Mouse (Mus musculus) embryonic facial prominence, embryonic 14.5 days (tissue): ENCODE results near the gene Cux1. TPM values are rescaled to one million over a fixed set of nuclear protein-coding genes. Genes with fewer than 3 reads are reported as not detected.

Experiments
- ATAC-seq: fragments of 200-750 bp; cut with Nextera tagmentation; 2 replicates; pipeline ENCODE4 v1.8.0; 2017; ENCODE audit warnings: low read depth, moderate number of reproducible peaks, moderate TSS enrichment
- DNase-seq: peaks from one replicate; pipeline ENCODE4 v3.0.0-alpha.2; 2015; ENCODE audit warnings: low spot score
- H3K27ac ChIP-seq: fragments of 300-500 bp; sonication (generic); replicated peaks from 2 replicates; pipeline ENCODE4 v1.5.1; 2014; ENCODE audit warnings: low read depth, mild to moderate bottlenecking, low read length, moderate library complexity
- H3K27me3 ChIP-seq: fragments of 300-500 bp; sonication (generic); replicated peaks from 2 replicates; pipeline ENCODE4 v1.6.1; 2014; ENCODE audit warnings: low read length; ENCODE audit not compliant: control insufficient read depth, insufficient read depth
- H3K36me3 ChIP-seq: fragments of 300-500 bp; sonication (generic); 2 replicates; pipeline ENCODE4 v1.6.1; 2014; ENCODE audit warnings: low read length, mixed read lengths; ENCODE audit not compliant: control insufficient read depth, insufficient read depth
- H3K4me1 ChIP-seq: fragments of 300-500 bp; sonication (generic); 2 replicates; pipeline ENCODE4 v1.6.1; 2014; ENCODE audit warnings: antibody characterized with exemption, low read length; ENCODE audit not compliant: control insufficient read depth, insufficient read depth
- H3K4me2 ChIP-seq: fragments of 300-500 bp; sonication (generic); 2 replicates; pipeline ENCODE4 v1.6.1; 2014; ENCODE audit warnings: low read depth, mild to moderate bottlenecking, low read length, moderate library complexity, mixed read lengths
- H3K4me3 ChIP-seq: fragments of 300-500 bp; sonication (generic); 2 replicates; pipeline ENCODE4 v1.5.1; 2014; ENCODE audit warnings: low read depth, mild to moderate bottlenecking, low read length
- H3K9ac ChIP-seq: fragments of 300-500 bp; sonication (generic); 2 replicates; pipeline ENCODE4 v1.6.1; 2014; ENCODE audit warnings: low read depth, mild to moderate bottlenecking, low read length, moderate library complexity, mixed read lengths
- H3K9me3 ChIP-seq: fragments of 300-500 bp; sonication (generic); 2 replicates; pipeline ENCODE4 v1.6.1; 2016; ENCODE audit warnings: low read length; ENCODE audit not compliant: control insufficient read depth
- WGBS: fragments of 180-500 bp; shearing (Covaris S2); extraction: QIAGEN DNeasy Blood & Tissue Kit; methylation state at CpG from one replicate; pipeline ENCODE4 v1.1.7; 2014; 5-methylcytosine and 5-hydroxymethylcytosine counted together
- polyA plus RNA-seq: library from polyadenylated mRNA; unstranded; fragments of >200 nt; fragmentation: Nextera tagmentation; extraction: Ambion mirVana; gene quantifications from 2 replicates; pipeline ENCODE4 v1.2.1, GENCODE M21; 2014

The Cux1 gene
- polyA plus RNA-seq, 1 experiment from 2014 or later: 60.6 TPM

- Histone ChIP-seq H3K4me3 (no peak overlapping the region), H3K27me3 (no peaks in the 10 kb centered on the region), H3K27ac (no peak overlapping the region), H3K4me2 (no peak overlapping the region), H3K36me3 (no peaks in the 10 kb centered on the region), H3K4me1 (peaks cover 26% of the 10 kb centered on the region), H3K9ac (no peak overlapping the region), H3K9me3 (no peaks in the 10 kb centered on the region)
- 79% methylated on average over 5 of the region's 5 CpGs for WGBS
- ATAC-seq (no peak), DNase-seq (no peak)
Measured at GRCm38 (mm10) chr5:136465366-136465765, 101.9 kb downstream of the Cux1 start.

GRCm38 (mm10) chr5:136464849-136465248 is 102.4 kb downstream of the Cux1 start:
- DNase-seq (no peak), ATAC-seq (no peak)
- 53% methylated on average over 3 of the region's 3 CpGs for WGBS
- peaks cover 26% of the 10 kb centered on the region for H3K4me1 ChIP-seq
- H3K4me2 ChIP-seq: no peak overlapping the region
- no peaks in the 10 kb centered on the region for H3K27me3 ChIP-seq
- H3K27ac ChIP-seq: no peak overlapping the region
- no peaks in the 10 kb centered on the region for H3K36me3 ChIP-seq
- no peak overlapping the region for H3K9ac ChIP-seq
- H3K9me3 ChIP-seq: no peaks in the 10 kb centered on the region
- no peak overlapping the region for H3K4me3 ChIP-seq

GRCm38 (mm10) chr5:136464128-136464527 is 103.2 kb downstream of the Cux1 start:
- no peaks in the 10 kb centered on the region for H3K36me3 ChIP-seq
- H3K4me2 ChIP-seq: no peak overlapping the region
- DNase-seq (no peak), ATAC-seq (no peak)
- H3K4me1 ChIP-seq: peaks cover 26% of the 10 kb centered on the region
- no peak overlapping the region for H3K27ac ChIP-seq
- no peak overlapping the region for H3K9ac ChIP-seq
- H3K4me3 ChIP-seq: no peak overlapping the region
- no peaks in the 10 kb centered on the region for H3K27me3 ChIP-seq
- no peaks in the 10 kb centered on the region for H3K9me3 ChIP-seq
- 64% methylated on average over 2 of the region's 2 CpGs for WGBS

GRCm38 (mm10) chr5:136462613-136463012 is 104.7 kb downstream of the Cux1 start:
- no peaks in the 10 kb centered on the region for H3K27me3 ChIP-seq
- no peaks in the 10 kb centered on the region for H3K9me3 ChIP-seq
- no peaks in the 10 kb centered on the region for H3K36me3 ChIP-seq
- WGBS: 63% methylated on average over 6 of the region's 6 CpGs
- DNase-seq: no peak
- ATAC-seq: no peak
- H3K4me1 ChIP-seq: peaks cover 18% of the 10 kb centered on the region
- H3K27ac ChIP-seq: no peak overlapping the region
- H3K9ac ChIP-seq: no peak overlapping the region
- H3K4me3 ChIP-seq: no peak overlapping the region
- no peak overlapping the region for H3K4me2 ChIP-seq

GRCm38 (mm10) chr5:136459901-136460300 is 107.4 kb downstream of the Cux1 start:
- Histone ChIP-seq H3K9me3 (no peaks in the 10 kb centered on the region), H3K4me1 (peaks cover 7% of the 10 kb centered on the region), H3K36me3 (no peaks in the 10 kb centered on the region), H3K4me2 (no peak overlapping the region), H3K27ac (no peak overlapping the region), H3K4me3 (no peak overlapping the region), H3K9ac (no peak overlapping the region), H3K27me3 (no peaks in the 10 kb centered on the region)
- WGBS: 93% methylated on average over 6 of the region's 6 CpGs
- ATAC-seq (no peak), DNase-seq (no peak)

GRCm38 (mm10) chr5:136458893-136459499 is 108.3 kb downstream of the Cux1 start:
- Histone ChIP-seq H3K9ac (no peak overlapping the region), H3K27ac (no peak overlapping the region), H3K36me3 (no peaks in the 10 kb centered on the region), H3K4me2 (no peak overlapping the region), H3K27me3 (no peaks in the 10 kb centered on the region), H3K9me3 (no peaks in the 10 kb centered on the region), H3K4me3 (no peak overlapping the region), H3K4me1 (no peaks in the 10 kb centered on the region)
- DNase-seq (no peak), ATAC-seq (no peak)
- 73% methylated on average over 11 of the region's 11 CpGs for WGBS

- no peak overlapping the region for H3K27ac ChIP-seq
- ATAC-seq (no peak), DNase-seq (peak; percentile 43)
- no peak overlapping the region for H3K4me3 ChIP-seq
- H3K9ac ChIP-seq: no peak overlapping the region
- WGBS: 58% methylated on average over 7 of the region's 7 CpGs
- no peaks in the 10 kb centered on the region for H3K4me1 ChIP-seq
- no peaks in the 10 kb centered on the region for H3K36me3 ChIP-seq
- H3K9me3 ChIP-seq: no peaks in the 10 kb centered on the region
- H3K4me2 ChIP-seq: no peak overlapping the region
- H3K27me3 ChIP-seq: no peaks in the 10 kb centered on the region
Measured at GRCm38 (mm10) chr5:136458102-136458863, 109.0 kb downstream of the Cux1 start.

GRCm38 (mm10) chr5:136456395-136456794 is 110.9 kb downstream of the Cux1 start:
- no peaks in the 10 kb centered on the region for H3K27me3 ChIP-seq
- no peak overlapping the region for H3K4me2 ChIP-seq
- H3K4me3 ChIP-seq: no peak overlapping the region
- DNase-seq (no peak), ATAC-seq (no peak)
- H3K36me3 ChIP-seq: no peaks in the 10 kb centered on the region
- H3K4me1 ChIP-seq: no peaks in the 10 kb centered on the region
- H3K9me3 ChIP-seq: no peaks in the 10 kb centered on the region
- no peak overlapping the region for H3K9ac ChIP-seq
- WGBS: 57% methylated on average over 4 of the region's 4 CpGs
- H3K27ac ChIP-seq: no peak overlapping the region

GRCm38 (mm10) chr5:136452681-136453080 is 114.6 kb downstream of the Cux1 start:
- WGBS: 87% methylated on average over 3 of the region's 3 CpGs
- no peak for ATAC-seq
- H3K4me3 ChIP-seq: no peak overlapping the region

More at GRCm38 (mm10) chr5:136452681-136453080, 114.6 kb downstream of the Cux1 start:
- Histone ChIP-seq H3K9ac (no peak overlapping the region), H3K4me2 (no peak overlapping the region), H3K27ac (no peak overlapping the region), H3K4me1 (no peaks in the 10 kb centered on the region), H3K36me3 (no peaks in the 10 kb centered on the region), H3K27me3 (no peaks in the 10 kb centered on the region), H3K9me3 (no peaks in the 10 kb centered on the region)
- no peak for DNase-seq
